In genomic region chr3:152339862-152340557, GRCm38 (mm10) we compare ENCODE assay signal across 8 mouse cellular contexts. TPM values are rescaled to one million over a fixed set of nuclear protein-coding genes. Genes with fewer than 3 reads are reported as not detected.
A peak's percentile ranks its signal among the peaks of the same experiment; 100 is the strongest.
DNase-seq lines count a peak whose midpoint lies in the region; ATAC-seq and TF ChIP-seq lines count a peak whose summit lies in the region.

TSS of gene Miga1 (minus strand) at chr3:152340407.

- peak; percentile 70 for TF ChIP-seq POLR2A in cortical plate, adult 2 months (IDR thresholded peaks at IDR 0.05; ENCODE audit: extremely low read depth, insufficient read depth, low read length)

- 2% methylated on average over 53 of the region's 54 CpGs for WGBS in hindbrain, embryonic 16.5 days

- peak within 1 kb of the TSS; percentile 82 for H3K4me3 ChIP-seq in cortical plate, adult 2 months (ENCODE audit: insufficient read depth, low read length)
- H3K4me3 ChIP-seq in hindbrain, embryonic 16.5 days (ENCODE audit: low read length), result peak within 1 kb of the TSS; percentile 96

- peak within 1 kb of the TSS; percentile 54 for H3K4me2 ChIP-seq in hindbrain, embryonic 16.5 days (ENCODE audit: low read length)

- H3K4me1 ChIP-seq in cortical plate, adult 2 months (ENCODE audit: control insufficient read depth, insufficient read depth, low read length), result no peaks in the 10 kb centered on the region
- peaks cover 7% of the 10 kb centered on the region for H3K4me1 ChIP-seq in hindbrain, embryonic 16.5 days (ENCODE audit: control insufficient read depth, insufficient read depth, low read depth, low read length)

- H3K9ac ChIP-seq in hindbrain, embryonic 16.5 days (ENCODE audit: low read depth, low read length), result peak within 1 kb of the TSS; percentile 85

- no peak for TF ChIP-seq CTCF in cortical plate, adult 2 months (IDR thresholded peaks at IDR 0.05; ENCODE audit: extremely low read depth, insufficient read depth, low read length)

- peak; percentile 88 for DNase-seq in ZHBTc4 (ENCODE audit: low read depth, low spot score)
- DNase-seq in gastrocnemius, adult 8-10 months (ENCODE audit: low spot score in 2 of 2), result peak; percentile 23 to 52
- peak; percentile 87 to 88 for DNase-seq in left cerebral cortex, adult 18-20 months (ENCODE audit: low spot score in 2 of 2)
- peak; percentile 67 for DNase-seq in lung, postnatal 36 days
- DNase-seq in retina, postnatal 1 day, result peak; percentile 91
- DNase-seq in thymus, postnatal 36 days, result peak; percentile 84 to 87

- H3K27ac ChIP-seq in cortical plate, adult 2 months (ENCODE audit: insufficient read depth, low read length), result peak within 1 kb of the TSS; percentile 78
- peak within 1 kb of the TSS; percentile 84 for H3K27ac ChIP-seq in hindbrain, embryonic 16.5 days (ENCODE audit: low read depth, low read length)

- peak; percentile 96 for ATAC-seq in hindbrain, embryonic 16.5 days

- no peaks in the 10 kb centered on the region for H3K9me3 ChIP-seq in hindbrain, embryonic 16.5 days (ENCODE audit: control insufficient read depth, low read length)

- H3K27me3 ChIP-seq in hindbrain, embryonic 16.5 days (replicated peaks; ENCODE audit: control insufficient read depth, insufficient read depth, low read length), result no peaks in the 10 kb centered on the region

- peaks cover 6% of the 10 kb centered on the region; the same call in 1 of the 2 replicates for H3K36me3 ChIP-seq in hindbrain, embryonic 16.5 days (ENCODE audit: control insufficient read depth, insufficient read depth, low read length)

RNA-seq across cellular contexts. Expression of gene Miga1, which starts in this region (rescaled TPM):
- polyA plus RNA-seq in cortical plate, adult 2 months (2012; rRNA removed), result 50.7 and 50.8 TPM in 2 replicates
- 1 to 10 TPM; 6.6 to 7.9 (median 7.4) TPM for total RNA-seq in gastrocnemius, adult 8-10 months (2022)
- 17.7 and 19.0 TPM in 2 replicates for polyA plus RNA-seq in hindbrain, embryonic 16.5 days (2015; fragmentation: Nextera tagmentation; extraction: Ambion mirVana)
- total RNA-seq in left cerebral cortex, adult 18-20 months (2021), result 10 to 100 TPM; 81.7 to 87.4 TPM

Comparison
In these comparisons a context has a peak if more than half of its experiments do, and no peak if none do; other contexts are left out.
1. Peak in every context shown above with its lines: DNase-seq, ATAC-seq, H3K4me3 ChIP-seq and H3K27ac ChIP-seq.
2. RNA of gene Miga1 (total RNA-seq): 81.7 to 87.4 TPM in left cerebral cortex, adult 18-20 months; 6.6 to 7.9 TPM in gastrocnemius, adult 8-10 months; every median in the first group is over 4 times any median in the second.
3. DNase-seq: peak in every context shown above with its lines; median percentile 91 in retina, postnatal 1 day; 88 in ZHBTc4; 88 in left cerebral cortex, adult 18-20 months; 86 in thymus, postnatal 36 days; 67 in lung, postnatal 36 days; 38 in gastrocnemius, adult 8-10 months.